Comparison of ENCODE assay signal across 11 mouse cellular contexts in the genomic region with DNA sequence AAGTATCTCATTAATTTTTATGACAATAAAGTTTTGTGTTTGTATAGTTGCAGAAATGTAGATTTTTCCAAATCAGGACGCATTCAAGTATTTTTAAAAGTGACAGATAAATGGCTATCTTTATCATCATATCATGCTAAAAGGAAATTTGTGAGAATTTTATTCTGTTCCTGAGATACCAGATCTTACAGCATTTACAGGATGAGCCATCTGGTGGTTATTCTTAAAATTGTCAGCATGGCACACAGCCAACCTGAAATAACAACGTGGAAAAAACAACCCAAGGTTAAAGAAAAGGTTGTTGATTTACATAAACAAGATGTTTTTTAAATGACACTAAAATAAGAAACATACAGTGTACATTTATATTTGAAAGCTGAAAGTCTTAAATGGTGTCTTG.
DNase-seq lines count a peak whose midpoint lies in the region; ATAC-seq lines count a peak whose summit lies in the region.
"Had no signal": no experiment of that assay in that cellular context is flagged by ENCODE, and none has a peak within 500 bp of the region (broad histone marks: within the 10 kb centered on the region; RNA-seq: fewer than 3 reads in every experiment).

No protein-coding gene starts in this region.

- no peak overlapping the region for H3K27ac ChIP-seq in forebrain, embryonic 13.5 days
- H3K27ac ChIP-seq in forebrain, embryonic 16.5 days (ENCODE audit: low read length): no peak overlapping the region
- H3K27ac ChIP-seq: heart, embryonic 13.5 days had no signal

- peak; percentile 25 to 39 for DNase-seq in layer of hippocampus, postnatal 10 days (ENCODE audit: low spot score in 2 of 2)
- DNase-seq in layer of hippocampus, postnatal 36 days: no peak
- DNase-seq in 416B (ENCODE audit: low read depth): peak; percentile 22
- peak; percentile 76 to 81 for DNase-seq in cerebellum, postnatal 14 days
- no peak for DNase-seq in thymus, adult 18-20 months
- DNase-seq in urinary bladder, postnatal 25 days (ENCODE audit: low spot score): no peak
- DNase-seq: layer of hippocampus, adult 9-11 months had no signal

- WGBS in forebrain, embryonic 13.5 days: 45% methylated on average over 2 of the region's 2 CpGs
- WGBS in forebrain, embryonic 16.5 days: 34% methylated on average over 2 of the region's 2 CpGs

- H3K4me3 ChIP-seq in forebrain, embryonic 13.5 days: no peak overlapping the region
- H3K4me3 ChIP-seq in forebrain, embryonic 16.5 days (replicated peaks; ENCODE audit: low read length): no peak overlapping the region
- H3K4me3 ChIP-seq: heart, embryonic 13.5 days; megakaryocyte, embryonic 14.5 days had no signal

- no peaks in the 10 kb centered on the region for H3K9me3 ChIP-seq in forebrain, embryonic 13.5 days (replicated peaks)
- H3K9me3 ChIP-seq in forebrain, embryonic 16.5 days (ENCODE audit: control insufficient read depth, low read length): no peaks in the 10 kb centered on the region
- H3K9me3 ChIP-seq: heart, embryonic 13.5 days; megakaryocyte, embryonic 14.5 days had no signal

- H3K36me3 ChIP-seq in forebrain, embryonic 13.5 days (ENCODE audit: poor library complexity, severe bottlenecking): no peaks in the 10 kb centered on the region
- no peaks in the 10 kb centered on the region for H3K36me3 ChIP-seq in forebrain, embryonic 16.5 days (ENCODE audit: control insufficient read depth, insufficient read depth)
- H3K36me3 ChIP-seq: heart, embryonic 13.5 days had no signal

- peak; percentile 51; the same call in 1 of the 2 replicates for ATAC-seq in forebrain, embryonic 13.5 days
- no peak for ATAC-seq in forebrain, embryonic 16.5 days

- H3K27me3 ChIP-seq in forebrain, embryonic 13.5 days: 0 out of 2 replicates have a peak, but pooled peaks cover 4% of the 10 kb centered on the region
- H3K27me3 ChIP-seq in forebrain, embryonic 16.5 days (replicated peaks; ENCODE audit: control insufficient read depth, insufficient read depth, low read length): no peaks in the 10 kb centered on the region
- H3K27me3 ChIP-seq: heart, embryonic 13.5 days; megakaryocyte, embryonic 14.5 days had no signal

- peaks cover 5% of the 10 kb centered on the region; the same call in 1 of the 2 replicates for H3K4me1 ChIP-seq in forebrain, embryonic 13.5 days
- peaks cover 5% of the 10 kb centered on the region for H3K4me1 ChIP-seq in forebrain, embryonic 16.5 days (replicated peaks; ENCODE audit: control insufficient read depth, insufficient read depth, low read length)
- H3K4me1 ChIP-seq: heart, embryonic 13.5 days; megakaryocyte, embryonic 14.5 days had no signal

- no peak overlapping the region for H3K9ac ChIP-seq in forebrain, embryonic 13.5 days
- no peak overlapping the region for H3K9ac ChIP-seq in forebrain, embryonic 16.5 days (replicated peaks; ENCODE audit: low read depth, low read length)
- H3K9ac ChIP-seq: heart, embryonic 13.5 days had no signal

- no peak overlapping the region for H3K4me2 ChIP-seq in forebrain, embryonic 13.5 days
- H3K4me2 ChIP-seq in forebrain, embryonic 16.5 days (ENCODE audit: low read length): no peak overlapping the region
- H3K4me2 ChIP-seq: heart, embryonic 13.5 days had no signal

Comparison
In these comparisons a context has a peak if more than half of its experiments do, and no peak if none do; other contexts are left out.
1. DNase-seq: peak in layer of hippocampus, postnatal 10 days (2 of 2), 416B (single experiment) and cerebellum, postnatal 14 days (2 of 2); none in layer of hippocampus, postnatal 36 days (0 of 2), thymus, adult 18-20 months (0 of 2) and urinary bladder, postnatal 25 days (single experiment).